Mouse (Mus musculus) gastrocnemius, adult 18-20 months (tissue): ENCODE data around the gene Rasgef1c. TPM values are rescaled to one million over a fixed set of nuclear protein-coding genes. Genes with fewer than 3 reads are reported as not detected.
A peak's percentile ranks its signal among the peaks of the same experiment; 100 is the strongest.

Experiments used
- DNase-seq: peaks from one replicate; pipeline ENCODE4 v3.0.0; 2021; ENCODE audit warnings: low spot score
- total RNA-seq, 2 experiments: library from RNA; stranded (reverse); gene quantifications; 2 replicates each; pipeline ENCODE4 v1.2.3; 2021

Rasgef1c gene
- total RNA-seq, 2 experiments from 2014 or later: 0.14 to 0.33 TPM

DNA sequence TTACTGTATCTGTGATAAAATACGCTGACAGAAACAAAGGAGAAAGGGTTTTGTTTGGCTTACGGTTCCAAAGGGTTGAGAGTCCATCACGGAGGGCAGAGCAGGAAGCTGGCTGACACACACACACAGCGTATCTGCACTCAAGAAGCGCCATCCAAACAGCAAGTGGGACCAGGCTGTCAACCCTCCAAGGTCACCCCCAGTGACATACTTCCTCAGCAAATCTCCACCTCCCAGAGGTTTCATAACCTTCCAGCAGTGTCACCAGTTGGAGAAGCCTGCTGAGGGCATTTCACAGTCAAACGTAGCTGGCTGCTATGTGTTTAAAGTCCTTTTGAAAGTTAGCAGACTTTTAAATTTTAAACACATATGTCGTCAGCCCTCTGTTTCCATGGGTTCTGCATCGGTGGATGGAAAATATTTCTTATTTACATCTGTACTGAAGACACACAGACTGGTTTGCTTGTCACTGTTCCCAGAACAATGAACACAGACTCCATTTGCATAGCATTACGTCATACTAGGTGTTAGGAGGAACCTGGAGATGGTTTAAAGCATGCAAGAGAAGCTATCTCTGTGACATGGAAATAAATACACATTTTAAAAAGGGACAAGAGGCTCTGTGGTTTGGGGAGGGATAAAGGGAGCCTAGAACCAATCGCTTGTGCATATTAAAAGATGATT lies 72.2 kb downstream of the Rasgef1c start:
- DNase-seq: no peak

DNA sequence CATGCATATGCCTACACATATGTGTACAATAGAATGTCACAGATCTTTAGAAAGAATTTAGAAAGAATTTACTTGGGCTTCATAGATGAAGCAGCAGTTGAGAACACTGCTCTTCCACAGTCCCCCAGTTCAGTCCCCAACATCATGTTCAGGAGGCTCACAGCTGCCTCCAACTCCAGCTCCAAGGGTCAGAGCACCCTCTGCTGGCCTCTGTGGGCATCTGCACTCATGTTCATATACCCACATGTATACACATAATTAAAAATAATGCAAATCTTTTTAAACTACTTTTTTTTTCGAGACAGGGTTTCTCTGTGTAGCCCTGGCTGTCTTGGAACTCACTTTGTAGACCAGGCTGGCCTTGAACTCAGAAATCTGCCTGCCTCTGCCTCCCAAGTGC lies 73.0 kb downstream of the Rasgef1c start:
- no peak for DNase-seq

GRCm38 (mm10) chr11:49977963-49978568 lies 76.4 kb downstream of the Rasgef1c start:
- DNase-seq: no peak

GRCm38 (mm10) chr11:49978935-49979334 lies 77.3 kb downstream of the Rasgef1c start:
- no peak for DNase-seq

DNA sequence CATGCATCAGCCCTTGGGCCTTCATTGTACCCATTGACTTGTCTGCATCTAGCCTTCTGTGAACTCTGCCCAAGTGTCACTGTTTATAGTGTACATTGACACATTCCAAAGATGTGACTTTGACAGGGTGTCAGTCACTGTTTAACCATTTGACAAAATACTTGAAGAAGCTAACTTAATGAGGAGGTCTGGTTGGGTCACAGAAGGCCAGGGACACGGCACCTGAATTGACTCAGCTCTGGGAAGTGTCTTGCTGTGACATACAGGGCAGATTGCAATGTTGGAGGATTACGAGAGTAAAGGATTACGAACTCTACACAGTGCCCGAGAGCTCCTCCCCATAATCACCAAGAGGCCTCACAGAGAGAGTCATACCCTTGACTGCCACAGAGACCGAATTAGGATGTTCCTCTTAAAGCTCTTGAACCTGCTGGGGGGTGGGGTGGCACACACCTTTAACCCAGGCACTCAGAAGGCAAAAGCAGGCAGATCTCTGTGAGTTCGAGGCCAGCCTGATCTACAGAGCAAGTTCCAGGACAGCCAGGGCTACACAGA lies 79.1 kb downstream of the Rasgef1c start:
- DNase-seq: no peak

- no peak for DNase-seq
Measured at GRCm38 (mm10) chr11:49981321-49981963, 79.8 kb downstream of the Rasgef1c start.

- DNase-seq: no peak
Measured at GRCm38 (mm10) chr11:49982094-49982493, 80.5 kb downstream of the Rasgef1c start.

- no peak for DNase-seq
Measured at GRCm38 (mm10) chr11:49982881-49983280, 81.2 kb downstream of the Rasgef1c start.

DNA sequence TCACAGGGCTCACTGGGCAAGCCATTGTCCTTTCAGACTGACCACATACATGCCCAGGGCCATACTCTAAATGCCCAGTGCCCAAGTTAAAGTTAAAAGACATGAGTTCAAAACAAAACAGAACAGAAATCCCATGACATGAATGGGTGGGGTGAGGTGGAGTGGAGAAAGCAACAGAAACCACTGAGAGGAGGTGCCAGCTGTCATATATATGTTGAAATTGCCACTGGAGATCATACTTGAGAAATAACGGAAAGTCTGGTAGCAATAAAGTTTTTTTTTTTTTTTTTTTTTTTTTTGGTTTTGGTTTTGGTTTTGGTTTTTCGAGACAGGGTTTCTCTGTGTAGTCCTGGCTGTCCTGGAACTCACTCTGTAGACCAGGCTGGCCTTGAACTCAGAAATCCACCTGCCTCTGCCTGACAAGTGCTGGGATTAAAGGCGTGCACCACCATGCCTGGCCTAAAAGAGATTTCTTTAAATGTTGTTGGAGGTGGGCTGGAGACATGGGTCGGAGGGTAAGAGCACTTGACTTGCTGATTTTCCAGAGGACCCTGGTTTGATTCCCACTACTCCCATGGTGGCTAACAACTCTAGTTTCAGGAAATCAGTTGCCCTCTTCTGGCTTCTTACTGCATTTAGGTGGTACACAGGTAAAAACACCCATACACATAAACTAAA lies 82.4 kb downstream of the Rasgef1c start:
- no peak for DNase-seq

GRCm38 (mm10) chr11:49985009-49985408 lies 83.4 kb downstream of the Rasgef1c start:
- no peak for DNase-seq

DNA sequence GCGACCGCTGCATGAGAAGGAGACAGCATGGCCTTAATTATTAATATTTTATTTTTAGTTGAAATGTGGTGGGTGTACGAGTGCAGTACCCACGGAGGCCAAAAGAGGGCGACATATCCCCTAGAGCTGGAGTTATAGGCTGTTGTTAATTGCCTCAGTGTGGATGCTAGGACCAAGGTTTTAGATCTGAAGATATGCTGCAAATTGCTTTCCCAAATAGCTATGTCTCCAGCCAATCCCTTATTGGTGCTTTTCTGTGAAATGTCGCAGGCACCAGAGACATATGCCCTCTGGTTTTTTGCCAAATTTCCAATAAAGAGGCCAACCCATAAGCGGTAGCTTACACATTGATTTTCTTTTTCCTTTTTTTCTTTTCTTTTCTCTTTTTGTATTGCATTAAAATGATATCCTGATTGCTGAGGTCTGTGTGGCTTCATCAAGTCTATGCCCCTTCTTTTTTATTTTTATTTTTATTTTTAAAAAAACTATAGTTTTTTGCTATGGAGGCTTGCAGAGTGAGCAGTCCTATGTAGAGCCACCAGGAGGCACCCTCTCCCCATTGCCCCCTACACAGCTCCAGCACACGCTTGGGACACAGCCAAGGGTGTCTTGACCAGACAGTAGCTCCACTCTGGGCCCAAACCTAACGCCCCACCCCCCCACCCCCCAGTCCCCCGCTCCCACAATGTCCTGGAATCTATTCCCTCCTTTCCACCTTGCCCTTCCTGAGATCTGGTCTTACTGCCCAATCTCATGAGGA lies 84.8 kb downstream of the Rasgef1c start:
- DNase-seq: peak; percentile 32

- no peak for DNase-seq
Measured at GRCm38 (mm10) chr11:49994536-49994935, 92.9 kb downstream of the Rasgef1c start.

GRCm38 (mm10) chr11:49996398-49996797 lies 94.8 kb downstream of the Rasgef1c start:
- no peak for DNase-seq

GRCm38 (mm10) chr11:49997321-49997720 lies 95.7 kb downstream of the Rasgef1c start:
- no peak for DNase-seq

- DNase-seq: no peak
Measured at GRCm38 (mm10) chr11:50002853-50003252, 101.2 kb downstream of the Rasgef1c start.

DNA sequence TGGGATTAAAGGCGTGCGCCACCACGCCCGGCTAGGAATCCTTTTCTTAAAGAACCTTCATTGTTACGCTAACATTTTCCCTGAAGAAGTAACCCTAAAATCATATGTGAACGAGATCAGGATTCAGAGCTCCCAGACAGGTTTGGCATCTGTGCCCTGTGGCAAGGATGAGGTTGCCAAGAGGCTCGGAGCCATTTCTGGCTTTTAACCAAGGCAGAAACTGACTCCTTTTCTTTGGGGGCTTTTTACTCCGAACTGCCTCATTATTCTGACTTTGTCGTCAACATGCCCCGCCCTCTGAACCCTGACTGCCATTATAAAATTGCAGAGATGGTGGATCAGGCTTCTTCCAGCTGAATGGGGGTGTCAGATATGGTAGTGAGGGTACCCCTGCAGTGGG lies 106.1 kb downstream of the Rasgef1c start:
- no peak for DNase-seq

DNA sequence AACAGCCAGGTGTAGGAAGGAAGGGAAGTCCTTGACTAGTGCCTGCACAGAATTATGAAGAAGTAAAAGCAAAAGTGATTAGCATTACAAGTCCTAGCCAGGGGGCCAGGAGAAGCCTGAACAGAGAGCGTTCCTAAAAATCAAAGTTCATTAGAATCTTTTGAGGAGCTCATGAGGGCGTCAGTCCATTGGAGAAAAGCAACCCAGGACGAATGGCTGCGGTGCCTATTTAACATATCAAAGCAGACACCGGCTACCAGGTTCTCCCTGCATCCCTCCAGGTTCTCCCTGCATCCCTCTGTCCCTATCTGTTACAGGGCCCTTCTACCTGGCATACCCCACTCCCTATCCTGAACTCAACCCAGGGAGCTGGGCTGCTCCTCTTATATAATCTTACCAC lies 106.6 kb downstream of the Rasgef1c start:
- no peak for DNase-seq

DNA sequence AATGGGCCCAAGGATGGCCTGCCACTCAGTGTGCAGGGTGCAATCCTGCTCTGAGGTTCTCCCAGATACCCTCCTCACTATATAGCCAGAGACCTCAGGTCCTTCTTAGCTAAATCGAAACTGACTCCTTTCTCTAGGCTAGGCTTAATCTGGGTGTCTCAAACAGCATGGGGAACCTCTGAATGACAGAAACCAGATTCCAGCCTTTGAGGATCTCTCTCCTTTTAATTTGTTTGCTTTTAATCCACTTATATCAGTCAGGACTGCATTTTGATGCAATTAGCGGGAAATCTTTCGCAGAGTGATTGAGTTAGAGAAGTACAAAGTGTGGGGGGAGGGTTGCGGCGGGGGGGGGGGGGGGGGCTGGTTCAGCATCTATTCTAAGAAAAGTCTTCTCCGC lies 111.4 kb downstream of the Rasgef1c start:
- DNase-seq: no peak

DNA sequence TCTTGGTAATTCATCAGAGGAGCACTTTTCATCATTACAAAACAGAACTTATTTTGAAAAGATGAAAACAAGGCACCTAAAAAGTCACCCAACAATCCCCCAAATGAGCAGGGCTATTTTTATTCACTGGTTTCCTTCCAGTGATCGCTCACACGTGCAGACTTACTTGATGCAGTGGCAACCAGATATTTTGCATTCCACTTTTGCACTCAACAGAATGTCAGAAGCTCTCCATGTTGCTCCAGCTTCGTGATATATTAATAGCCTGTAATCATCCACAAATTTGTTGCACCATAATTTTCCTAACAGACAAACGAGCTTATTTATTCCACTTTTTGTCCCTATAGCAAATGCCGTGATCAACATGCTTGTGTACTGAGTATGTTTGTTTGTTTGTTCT lies 114.9 kb downstream of the Rasgef1c start:
- no peak for DNase-seq

DNA sequence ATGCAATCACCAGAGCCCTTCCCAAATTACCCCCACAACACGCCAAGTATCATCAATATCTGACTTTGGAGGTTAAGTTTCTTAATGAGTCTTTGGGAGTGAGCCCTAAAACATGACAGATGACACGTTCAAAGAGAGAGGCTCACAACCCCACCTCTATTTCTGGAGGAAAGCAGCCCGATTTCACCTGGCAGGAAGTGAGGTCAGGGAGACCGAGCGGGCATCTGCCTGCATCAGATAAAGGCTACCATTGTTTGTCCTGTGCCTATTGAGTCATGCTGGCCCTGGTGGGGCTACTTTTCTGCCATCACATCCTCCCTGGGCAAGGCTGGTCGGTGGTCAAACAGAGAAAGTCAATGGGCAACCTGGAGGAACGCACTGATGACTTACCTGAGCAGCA lies 115.9 kb downstream of the Rasgef1c start:
- DNase-seq: no peak

- no peak for DNase-seq
Measured at GRCm38 (mm10) chr11:50018848-50019247, 117.2 kb downstream of the Rasgef1c start.
